Comparison of ENCODE assay signal across 7 mouse cellular contexts in genomic region chrX:93069569-93070289, GRCm38 (mm10).
DNase-seq lines count a peak whose midpoint lies in the region; ATAC-seq and TF ChIP-seq lines count a peak whose summit lies in the region.

No protein-coding gene starts in this region.

- H3K9me3 ChIP-seq in hindbrain, postnatal 0 days (ENCODE audit: low read length), result no peaks in the 10 kb centered on the region

- TF ChIP-seq CTCF in cerebellum, adult 2 months (IDR thresholded peaks at IDR 0.05; ENCODE audit: borderline replicate concordance, insufficient read depth, low read depth, low read length), result peak; percentile 27; the same call in 1 of the 2 replicates
- peak; percentile 77 for TF ChIP-seq CTCF in hindbrain, postnatal 0 days (IDR thresholded peaks at IDR 0.05; ENCODE audit: low read depth)

- no peaks in the 10 kb centered on the region for H3K4me1 ChIP-seq in cerebellum, adult 2 months (ENCODE audit: control insufficient read depth, insufficient read depth, low read length)
- no peaks in the 10 kb centered on the region for H3K4me1 ChIP-seq in hindbrain, postnatal 0 days (ENCODE audit: insufficient read depth, low read length)

- peak overlapping the region; percentile 42 for H3K4me2 ChIP-seq in hindbrain, postnatal 0 days (ENCODE audit: low read depth, low read length)

- H3K4me3 ChIP-seq in cerebellum, adult 2 months (replicated peaks; ENCODE audit: insufficient read depth, low read depth, low read length), result no peak overlapping the region
- no peak overlapping the region for H3K4me3 ChIP-seq in hindbrain, postnatal 0 days (ENCODE audit: low read length)

- no peak overlapping the region for H3K27ac ChIP-seq in cerebellum, adult 2 months (ENCODE audit: insufficient read depth, low read length)
- H3K27ac ChIP-seq in hindbrain, postnatal 0 days, result no peak overlapping the region

- no peak overlapping the region for H3K9ac ChIP-seq in hindbrain, postnatal 0 days (replicated peaks; ENCODE audit: low read length)

- WGBS in cerebellum, adult 2 months, result 5% methylated on average over 13 of the region's 13 CpGs
- 19% methylated on average over 13 of the region's 13 CpGs for WGBS in hindbrain, postnatal 0 days

- peak; percentile 0 for DNase-seq in T-cell, adult 2 months (ENCODE audit: low spot score)
- DNase-seq in cerebellum, adult 2 months, result peak; percentile 28 to 34
- peak; percentile 86 for DNase-seq in hindbrain, postnatal 0 days (ENCODE audit: low spot score)
- peak; percentile 4 to 24 for DNase-seq in layer of hippocampus, postnatal 36 days
- peak; percentile 69 for DNase-seq in lung, postnatal 36 days
- peak; percentile 59 to 68 for DNase-seq in right cerebral cortex, adult 2 months (ENCODE audit: low spot score in 2 of 2)

- H3K36me3 ChIP-seq in hindbrain, postnatal 0 days (ENCODE audit: insufficient read depth, low read length), result no peaks in the 10 kb centered on the region

- TF ChIP-seq POLR2A in cerebellum, adult 2 months (IDR thresholded peaks at IDR 0.05; ENCODE audit: borderline replicate concordance, insufficient read depth, low read length), result no peak

- no peaks in the 10 kb centered on the region for H3K27me3 ChIP-seq in cerebellum, adult 2 months (ENCODE audit: control insufficient read depth, insufficient read depth, low read length)
- no peaks in the 10 kb centered on the region for H3K27me3 ChIP-seq in hindbrain, postnatal 0 days (ENCODE audit: insufficient read depth, low read length)

- peak; percentile 96 for ATAC-seq in frontal cortex, adult (ENCODE audit: low TSS enrichment)
- peak; percentile 68 for ATAC-seq in hindbrain, postnatal 0 days

Comparison
In these comparisons a context has a peak if more than half of its experiments do, and no peak if none do; other contexts are left out.
1. DNase-seq: peak in every context shown above with its lines; median percentile 86 in hindbrain, postnatal 0 days; 69 in lung, postnatal 36 days; 64 in right cerebral cortex, adult 2 months; 31 in cerebellum, adult 2 months; 14 in layer of hippocampus, postnatal 36 days; 0 in T-cell, adult 2 months.